8 mouse cellular contexts compared by ENCODE assay signal in the genomic region with DNA sequence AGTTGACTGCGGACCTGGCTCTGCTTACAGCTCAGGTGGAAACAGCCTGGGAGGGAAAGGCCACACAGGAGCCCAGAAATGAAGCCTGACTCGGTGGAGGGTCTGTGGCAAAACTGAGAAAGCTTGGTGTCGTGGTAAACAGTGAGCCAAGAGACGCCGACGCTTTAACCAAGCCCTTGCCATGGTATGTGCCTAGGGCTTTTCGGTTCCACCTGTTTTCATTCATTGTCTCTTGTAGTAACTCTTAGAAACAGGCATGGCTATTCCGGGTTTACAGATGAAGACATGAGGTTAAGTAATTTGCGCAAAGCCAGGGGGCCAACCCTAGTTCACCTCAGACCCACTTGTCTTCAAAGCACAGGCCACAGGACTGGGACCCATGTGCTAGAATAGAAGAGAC. TPM values are rescaled to one million over a fixed set of nuclear protein-coding genes. Genes with fewer than 3 reads are reported as not detected.
A peak's percentile ranks its signal among the peaks of the same experiment; 100 is the strongest.
DNase-seq lines count a peak whose midpoint lies in the region; ATAC-seq and TF ChIP-seq lines count a peak whose summit lies in the region.

No protein-coding gene starts in this region.

- H3K9me3 ChIP-seq in heart, embryonic 11.5 days (replicated peaks; ENCODE audit: control insufficient read depth, low read length): no peaks in the 10 kb centered on the region
- no peaks in the 10 kb centered on the region for H3K9me3 ChIP-seq in ES-Bruce4 (replicated peaks; ENCODE audit: control insufficient read depth, insufficient read depth, low read length, poor library complexity, severe bottlenecking)
- H3K9me3 ChIP-seq in heart, postnatal 0 days (replicated peaks; ENCODE audit: control insufficient read depth, low read length): no peaks in the 10 kb centered on the region

- peaks cover 58% of the 10 kb centered on the region for H3K79me2 ChIP-seq in macrophage (ENCODE audit: inconsistent target)

- no peaks in the 10 kb centered on the region for H3K27me3 ChIP-seq in heart, embryonic 11.5 days (ENCODE audit: control insufficient read depth, insufficient read depth, low read length)
- peaks cover 3% of the 10 kb centered on the region; the same call in 1 of the 2 replicates for H3K27me3 ChIP-seq in ES-Bruce4 (ENCODE audit: control insufficient read depth, insufficient read depth, low read length, poor library complexity, severe bottlenecking)
- H3K27me3 ChIP-seq in heart, postnatal 0 days (ENCODE audit: control insufficient read depth, insufficient read depth, low read length): no peaks in the 10 kb centered on the region

- no peak for TF ChIP-seq CTCF in ES-Bruce4 (IDR thresholded peaks at IDR 0.05; ENCODE audit: low read depth, low read length)
- no peak for TF ChIP-seq CTCF in heart, postnatal 0 days (IDR thresholded peaks at IDR 0.05; ENCODE audit: low read depth)

- H3K4me1 ChIP-seq in heart, embryonic 11.5 days (ENCODE audit: control insufficient read depth, insufficient read depth, low read length): peaks cover 16% of the 10 kb centered on the region
- peaks cover 2% of the 10 kb centered on the region for H3K4me1 ChIP-seq in ES-Bruce4 (ENCODE audit: control insufficient read depth, insufficient read depth, low read length)
- peaks cover 8% of the 10 kb centered on the region; the same call in 1 of the 2 replicates for H3K4me1 ChIP-seq in heart, postnatal 0 days (ENCODE audit: control insufficient read depth, insufficient read depth)

- DNase-seq in heart, postnatal 4 days: no peak
- DNase-seq in heart, postnatal 0 days (ENCODE audit: low spot score): no peak
- DNase-seq in embryo, embryonic 10.5 days (ENCODE audit: low spot score): no peak
- DNase-seq in thymus, postnatal 4 days: no peak

- peak overlapping the region; percentile 92 for H3K4me2 ChIP-seq in heart, embryonic 11.5 days
- H3K4me2 ChIP-seq in heart, postnatal 0 days (ENCODE audit: low read depth, low read length): peak overlapping the region; percentile 89

- 48% methylated on average over 9 of the region's 9 CpGs for WGBS in heart, embryonic 11.5 days (ENCODE audit: insufficient replicate concordance)
- WGBS in heart, postnatal 0 days: 66% methylated on average over 9 of the region's 9 CpGs
- WGBS in macrophage (ENCODE audit: missing documents): 12% methylated on average over 9 of the region's 9 CpGs

- H3K4me3 ChIP-seq in heart, embryonic 11.5 days (ENCODE audit: low read depth, low read length): peak overlapping the region; percentile 84
- H3K4me3 ChIP-seq in ES-Bruce4 (ENCODE audit: low read depth, low read length) (peak overlapping the region; percentile 74), macrophage (ENCODE audit: inconsistent target) (peak overlapping the region; percentile 90)
- peak overlapping the region; percentile 77 for H3K4me3 ChIP-seq in heart, postnatal 0 days (ENCODE audit: low read depth, low read length)

- TF ChIP-seq POLR2A in ES-Bruce4 (IDR thresholded peaks at IDR 0.05; ENCODE audit: insufficient read depth, low read length): no peak

- H3K27ac ChIP-seq in heart, embryonic 11.5 days (ENCODE audit: low read depth, low read length): peak overlapping the region; percentile 62; the same call in 1 of the 2 replicates
- H3K27ac ChIP-seq in ES-Bruce4 (ENCODE audit: insufficient read depth, low read length) (no peak overlapping the region), macrophage (peak overlapping the region; percentile 94)
- no peak overlapping the region for H3K27ac ChIP-seq in heart, postnatal 0 days (ENCODE audit: low read depth)

- no peak for TF ChIP-seq EP300 in ES-Bruce4 (IDR thresholded peaks at IDR 0.05; ENCODE audit: insufficient read depth, low read depth, low read length)
- TF ChIP-seq EP300 in heart, postnatal 0 days (IDR thresholded peaks at IDR 0.05; ENCODE audit: low read depth): no peak

- no peak for ATAC-seq in heart, embryonic 11.5 days (replicated peaks; ENCODE audit: insufficient number of reproducible peaks, low FRiP score, low TSS enrichment)
- ATAC-seq in heart, postnatal 0 days (ENCODE audit: insufficient read depth, low read depth): no peak
- ATAC-seq in inflammation-experienced regulatory T-cells, adult 6 months: no peak

- H3K36me3 ChIP-seq in heart, embryonic 11.5 days (ENCODE audit: control insufficient read depth, insufficient read depth, low read length): no peaks in the 10 kb centered on the region
- H3K36me3 ChIP-seq in ES-Bruce4 (ENCODE audit: control insufficient read depth, insufficient read depth, low read length, poor library complexity, severe bottlenecking) (no peaks in the 10 kb centered on the region), macrophage (ENCODE audit: inconsistent target) (no peaks in the 10 kb centered on the region)
- no peaks in the 10 kb centered on the region for H3K36me3 ChIP-seq in heart, postnatal 0 days (replicated peaks; ENCODE audit: control insufficient read depth, insufficient read depth, low read length)

- peak overlapping the region; percentile 84 for H3K9ac ChIP-seq in heart, embryonic 11.5 days (ENCODE audit: low read depth, low read length)
- peak overlapping the region; percentile 46 for H3K9ac ChIP-seq in ES-Bruce4 (ENCODE audit: low read depth, poor library complexity, severe bottlenecking)
- 0 out of 2 replicates have a peak overlapping the region, but pooled peaks have one; percentile 75 for H3K9ac ChIP-seq in heart, postnatal 0 days (replicated peaks; ENCODE audit: low read depth, low read length)

RNA-seq across cellular contexts. Expression of gene Creg1, which starts 1.0 kb away (rescaled TPM):
- 108 and 109 TPM in 2 replicates for polyA plus RNA-seq in heart, embryonic 11.5 days (2014; fragmentation: Nextera tagmentation; extraction: Ambion mirVana)
- total RNA-seq in heart, postnatal 4 days (2021): 10 to 100 TPM; 24.3 to 28.7 TPM
- polyA plus RNA-seq in ES-Bruce4 (2011; ENCODE audit: insufficient read depth, insufficient read length, low read depth, missing spikeins) (18.4 and 27.0 TPM in 2 replicates), macrophage (2018) (629 to 1,120 TPM (median 845 TPM) in 3 replicates)
- total RNA-seq in heart, postnatal 0 days (2014; rRNA removed; ENCODE audit: low replicate concordance): 29.1 and 32.4 TPM in 2 replicates
- 62.1 and 75.2 TPM in 2 replicates for polyA plus RNA-seq in heart, postnatal 0 days (2015; fragmentation: Nextera tagmentation; extraction: Ambion mirVana)
- total RNA-seq in macrophage (2018; cell fraction: chromatin; rRNA removed): 100 to 1,000 TPM in 3 of 26 experiments, 10 to 100 TPM in 23; 17.4 to 124 (median 36.1) TPM
- total RNA-seq in macrophage (2018; cell fraction: cytosol; rRNA removed): 100 to 1,000 TPM; 262 to 745 (median 448) TPM
- 100 to 1,000 TPM in 25 of 26 experiments, 10 to 100 TPM in 1; 72.5 to 401 (median 197) TPM for total RNA-seq in macrophage (2018; cell fraction: nucleus; rRNA removed)
- 10 to 100 TPM; 15.6 to 20.4 (median 17.6) TPM for polyA plus RNA-seq in inflammation-experienced regulatory T-cells, adult 6 months (2017; shearing (Covaris generic))

RNA-seq across cellular contexts. Expression of gene Cd247, which starts 23.9 kb away (rescaled TPM):
- 0.64 and 0.90 TPM in 2 replicates for polyA plus RNA-seq in heart, embryonic 11.5 days (2014; fragmentation: Nextera tagmentation; extraction: Ambion mirVana)
- total RNA-seq in heart, postnatal 4 days (2021): under 1 TPM; 0.29 to 0.69 TPM
- polyA plus RNA-seq in ES-Bruce4 (2011; ENCODE audit: insufficient read depth, insufficient read length, low read depth, missing spikeins) (not detected in 2 replicates), macrophage (2018) (0.13 TPM in 1 of 3 replicates, not detected in the others)
- total RNA-seq in heart, postnatal 0 days (2014; rRNA removed; ENCODE audit: low replicate concordance): 3.9 TPM in 1 of 2 replicates, not detected in the other
- polyA plus RNA-seq in heart, postnatal 0 days (2015; fragmentation: Nextera tagmentation; extraction: Ambion mirVana): 0.26 and 0.41 TPM in 2 replicates
- 1 to 10 TPM in 5 of 26 experiments, under 1 TPM in 9, not detected in 12; 0.41 to 2.5 (median 0.95) TPM for total RNA-seq in macrophage (2018; cell fraction: chromatin; rRNA removed)
- total RNA-seq in macrophage (2018; cell fraction: cytosol; rRNA removed): under 1 TPM in 13 of 26 experiments, not detected in 13; 0.08 to 0.76 (median 0.19) TPM
- total RNA-seq in macrophage (2018; cell fraction: nucleus; rRNA removed): 1 to 10 TPM in 2 of 26 experiments, under 1 TPM in 11, not detected in 13; 0.28 to 1.6 (median 0.60) TPM
- 100 to 1,000 TPM; 373 to 445 (median 435) TPM for polyA plus RNA-seq in inflammation-experienced regulatory T-cells, adult 6 months (2017; shearing (Covaris generic))

RNA-seq across cellular contexts. Expression of gene Rcsd1, which starts 55.0 kb away (rescaled TPM):
- 85.4 and 91.8 TPM in 2 replicates for polyA plus RNA-seq in heart, embryonic 11.5 days (2014; fragmentation: Nextera tagmentation; extraction: Ambion mirVana)
- total RNA-seq in heart, postnatal 4 days (2021): 100 to 1,000 TPM; 107 to 115 TPM
- polyA plus RNA-seq in ES-Bruce4 (2011; ENCODE audit: insufficient read depth, insufficient read length, low read depth, missing spikeins) (2.0 and 2.7 TPM in 2 replicates), macrophage (2018) (32.5 to 46.6 TPM (median 34.4 TPM) in 3 replicates)
- total RNA-seq in heart, postnatal 0 days (2014; rRNA removed; ENCODE audit: low replicate concordance): 88.6 and 94.0 TPM in 2 replicates
- 103 and 116 TPM in 2 replicates for polyA plus RNA-seq in heart, postnatal 0 days (2015; fragmentation: Nextera tagmentation; extraction: Ambion mirVana)
- total RNA-seq in macrophage (2018; cell fraction: chromatin; rRNA removed): 100 to 1,000 TPM in 13 of 26 experiments, 10 to 100 TPM in 13; 33.2 to 495 (median 91.1) TPM
- 100 to 1,000 TPM in 2 of 26 experiments, 10 to 100 TPM in 24; 28.4 to 135 (median 32.6) TPM for total RNA-seq in macrophage (2018; cell fraction: cytosol; rRNA removed)
- total RNA-seq in macrophage (2018; cell fraction: nucleus; rRNA removed): 100 to 1,000 TPM in 13 of 26 experiments, 10 to 100 TPM in 13; 41.9 to 410 (median 106) TPM
- polyA plus RNA-seq in inflammation-experienced regulatory T-cells, adult 6 months (2017; shearing (Covaris generic)): 100 to 1,000 TPM in 2 of 3 experiments, 10 to 100 TPM in 1; 84.1 to 109 (median 101) TPM

Comparison
In these comparisons a context has a peak if more than half of its experiments do, and no peak if none do; other contexts are left out.
1. H3K27ac ChIP-seq: peak in heart, embryonic 11.5 days (single experiment) and macrophage (single experiment); none in ES-Bruce4 (single experiment) and heart, postnatal 0 days (single experiment).
2. RNA of gene Cd247, which starts 23.9 kb away (polyA plus RNA-seq): 373 to 445 TPM in inflammation-experienced regulatory T-cells, adult 6 months; 0.64 to 0.90 TPM in heart, embryonic 11.5 days, 0.26 to 0.41 TPM in heart, postnatal 0 days, 0.13 TPM in macrophage and not detected in ES-Bruce4; every median in the first group is over 100 times any median in the second.
3. Peak in every context shown above with its lines, with median percentiles within 50 percentile points of each other: H3K4me3 ChIP-seq and H3K9ac ChIP-seq.